In the genomic region with DNA sequence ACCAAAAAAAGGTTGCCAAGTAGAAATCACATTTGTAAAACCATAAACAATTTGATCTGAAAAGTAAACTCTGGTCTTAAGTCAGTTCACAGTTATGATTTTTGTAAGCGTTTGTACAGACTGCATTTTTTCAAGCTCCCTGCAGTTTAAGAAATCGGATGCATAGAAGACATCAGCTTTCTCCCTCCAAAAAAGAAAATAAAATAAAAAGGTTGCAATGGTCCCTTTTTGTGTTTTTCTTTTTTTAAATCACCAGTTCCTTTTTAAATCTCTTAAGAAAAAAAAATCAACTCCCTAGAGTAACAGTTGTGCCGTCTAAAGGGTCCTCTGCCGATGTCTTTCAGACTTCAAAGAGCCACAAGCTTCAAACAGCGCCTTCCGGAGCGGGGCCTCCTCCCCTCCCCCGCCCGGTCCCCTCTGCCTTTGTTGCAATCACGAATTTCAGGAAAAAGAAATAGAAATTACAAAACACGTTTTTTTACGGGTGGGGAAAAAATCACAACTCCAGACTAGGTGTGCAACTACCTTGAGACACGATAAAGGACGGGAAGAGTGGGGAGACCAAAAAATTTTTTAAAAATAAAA, we compare ENCODE assay signal across 9 mouse cellular contexts. TPM values are rescaled to one million over a fixed set of nuclear protein-coding genes. Genes with fewer than 3 reads are reported as not detected.
DNase-seq lines count a peak whose midpoint lies in the region; ATAC-seq and TF ChIP-seq lines count a peak whose summit lies in the region.
"Had no signal": no experiment of that assay in that cellular context is flagged by ENCODE, and none has a peak within 500 bp of the region (broad histone marks: within the 10 kb centered on the region; RNA-seq: fewer than 3 reads in every experiment).

No protein-coding gene starts in this region.

- no peak for TF ChIP-seq POLR2A in brain, embryonic 14.5 days (IDR thresholded peaks at IDR 0.05; ENCODE audit: borderline replicate concordance, extremely low read depth, insufficient read depth, insufficient read length, poor library complexity, severe bottlenecking)

- H3K4me2 ChIP-seq in heart, embryonic 14.5 days (ENCODE audit: low read length), result peak overlapping the region; percentile 97
- H3K4me2 ChIP-seq in hindbrain, embryonic 16.5 days (ENCODE audit: low read length), result peak overlapping the region; percentile 56
- peak overlapping the region; percentile 63 for H3K4me2 ChIP-seq in midbrain, embryonic 15.5 days

- H3K9me3 ChIP-seq in heart, embryonic 14.5 days (ENCODE audit: control insufficient read depth, low read length), result no peaks in the 10 kb centered on the region
- H3K9me3 ChIP-seq in hindbrain, embryonic 16.5 days (ENCODE audit: control insufficient read depth, low read length), result no peaks in the 10 kb centered on the region
- H3K9me3 ChIP-seq in midbrain, embryonic 15.5 days, result no peaks in the 10 kb centered on the region

- peak overlapping the region; percentile 67 to 85 for H3K4me3 ChIP-seq in heart, embryonic 14.5 days (ENCODE audit: control insufficient read depth in 1 of 2, insufficient read depth in 1 of 2, low read depth in 1 of 2, low read length in 2 of 2)
- H3K4me3 ChIP-seq in hindbrain, embryonic 16.5 days (ENCODE audit: low read length), result peak overlapping the region; percentile 95
- peak overlapping the region; percentile 82 for H3K4me3 ChIP-seq in midbrain, embryonic 15.5 days

- peak overlapping the region; percentile 88 for H3K9ac ChIP-seq in heart, embryonic 14.5 days (ENCODE audit: low read length)
- peak overlapping the region; percentile 100 for H3K9ac ChIP-seq in hindbrain, embryonic 16.5 days (ENCODE audit: low read depth, low read length)
- H3K9ac ChIP-seq in midbrain, embryonic 15.5 days, result peak overlapping the region; percentile 97

- H3K4me1 ChIP-seq in heart, embryonic 14.5 days (ENCODE audit: control insufficient read depth in 2 of 2, insufficient read depth in 2 of 2, low read length in 2 of 2), result peaks cover 0 to 2% of the 10 kb centered on the region in 2 experiments; a peak in 2 of 4 replicates
- peaks cover 12% of the 10 kb centered on the region for H3K4me1 ChIP-seq in hindbrain, embryonic 16.5 days (ENCODE audit: control insufficient read depth, insufficient read depth, low read depth, low read length)
- H3K4me1 ChIP-seq in midbrain, embryonic 15.5 days, result peaks cover 21% of the 10 kb centered on the region

- no peak for TF ChIP-seq CTCF in brain, embryonic 14.5 days (IDR thresholded peaks at IDR 0.05; ENCODE audit: borderline replicate concordance, extremely low read depth, insufficient read depth, insufficient read length)

- intact Hi-C loops in heart, postnatal 14 days (cut with DNase I), result loop anchor here (10.0 kb wide), 3 partner anchors 264 to 1094 kb away; no protein-coding TSS in a partner anchor

- H3K27me3 ChIP-seq in heart, embryonic 14.5 days (ENCODE audit: control insufficient read depth, insufficient read depth, low read length), result no peaks in the 10 kb centered on the region
- H3K27me3 ChIP-seq in hindbrain, embryonic 16.5 days (replicated peaks; ENCODE audit: control insufficient read depth, insufficient read depth, low read length), result no peaks in the 10 kb centered on the region
- no peaks in the 10 kb centered on the region for H3K27me3 ChIP-seq in midbrain, embryonic 15.5 days (replicated peaks)

- no peak for DNase-seq in heart, postnatal 14 days
- DNase-seq in brain, embryonic 14.5 days (ENCODE audit: low read depth), result peak; percentile 83
- no peak for DNase-seq in ovary, adult 18-20 months (ENCODE audit: low spot score)
- no peak for DNase-seq in urinary bladder, adult 2 months (ENCODE audit: low spot score)
- no peak for DNase-seq in urinary bladder, postnatal 10 days (ENCODE audit: low spot score)

- ATAC-seq in heart, embryonic 14.5 days (ENCODE audit: insufficient number of reproducible peaks, insufficient read depth, low FRiP score, low read depth), result no peak
- ATAC-seq in hindbrain, embryonic 16.5 days, result no peak
- no peak for ATAC-seq in midbrain, embryonic 15.5 days (replicated peaks)

- under 1% methylated on average over 14 of the region's 14 CpGs for WGBS in heart, embryonic 14.5 days
- under 1% methylated on average over 14 of the region's 14 CpGs for WGBS in hindbrain, embryonic 16.5 days
- under 1% methylated on average over 14 of the region's 14 CpGs for WGBS in midbrain, embryonic 15.5 days

- H3K36me3 ChIP-seq in heart, embryonic 14.5 days (ENCODE audit: control insufficient read depth, insufficient read depth, low read length), result no peaks in the 10 kb centered on the region
- H3K36me3 ChIP-seq in hindbrain, embryonic 16.5 days (ENCODE audit: control insufficient read depth, insufficient read depth, low read length), result no peaks in the 10 kb centered on the region
- no peaks in the 10 kb centered on the region for H3K36me3 ChIP-seq in midbrain, embryonic 15.5 days (replicated peaks)
- H3K36me3 ChIP-seq: G1E had no signal

- no peak overlapping the region for H3K27ac ChIP-seq in heart, embryonic 14.5 days (replicated peaks in 1 of 2; ENCODE audit: control insufficient read depth in 1 of 2, insufficient read depth in 1 of 2, low read depth in 2 of 2, low read length in 2 of 2)
- peak overlapping the region; percentile 98 for H3K27ac ChIP-seq in hindbrain, embryonic 16.5 days (ENCODE audit: low read depth, low read length)
- H3K27ac ChIP-seq in midbrain, embryonic 15.5 days, result peak overlapping the region; percentile 99

RNA-seq across cellular contexts. Expression of gene Sox11, which starts 1.8 kb away (rescaled TPM):
- 17.6 and 19.2 TPM in 2 replicates for polyA plus RNA-seq in heart, embryonic 14.5 days (2014; fragmentation: Nextera tagmentation; extraction: Ambion mirVana)
- under 1 TPM; 0.57 to 0.76 TPM for total RNA-seq in heart, postnatal 14 days (2021)
- 238 and 273 TPM in 2 replicates for polyA plus RNA-seq in brain, embryonic 14.5 days (2012; rRNA removed)
- polyA plus RNA-seq in hindbrain, embryonic 16.5 days (2015; fragmentation: Nextera tagmentation; extraction: Ambion mirVana), result 179 and 238 TPM in 2 replicates
- 467 and 470 TPM in 2 replicates for polyA plus RNA-seq in midbrain, embryonic 15.5 days (2015; fragmentation: Nextera tagmentation; extraction: Ambion mirVana)
- 0.31 and 0.33 TPM in 2 replicates for polyA plus RNA-seq in urinary bladder, adult 2 months (2012; rRNA removed)
- polyA plus RNA-seq: G1E had no signal

Comparison
In these comparisons a context has a peak if more than half of its experiments do, and no peak if none do; other contexts are left out.
1. H3K27ac ChIP-seq: peak in hindbrain, embryonic 16.5 days (single experiment) and midbrain, embryonic 15.5 days (single experiment); none in heart, embryonic 14.5 days (0 of 2).
2. RNA of gene Sox11, which starts 1.8 kb away (polyA plus RNA-seq): 467 to 470 TPM in midbrain, embryonic 15.5 days, 238 to 273 TPM in brain, embryonic 14.5 days, 179 to 238 TPM in hindbrain, embryonic 16.5 days and 17.6 to 19.2 TPM in heart, embryonic 14.5 days; 0.31 to 0.33 TPM in urinary bladder, adult 2 months; every median in the first group is over 10 times any median in the second.
3. Peak in every context shown above with its lines, with median percentiles within 50 percentile points of each other: H3K4me2 ChIP-seq, H3K4me3 ChIP-seq and H3K9ac ChIP-seq.